Mouse (Mus musculus): ENCODE data around the gene Jph3. TPM values are rescaled to one million over a fixed set of nuclear protein-coding genes. Genes with fewer than 3 reads are reported as not detected.

Jph3 gene
- 0.85 and 1.3 TPM in 2 replicates for polyA plus RNA-seq (2015; fragmentation: Nextera tagmentation; extraction: Ambion mirVana)

- peak within 1 kb of the TSS; percentile 85 for H3K4me2 ChIP-seq
- no peaks in the 10 kb centered on the region for H3K36me3 ChIP-seq
- H3K9me3 ChIP-seq (replicated peaks), result no peaks in the 10 kb centered on the region
- WGBS, result 7% methylated on average over 12 of the region's 12 CpGs
- H3K9ac ChIP-seq, result 0 out of 2 replicates have a peak within 1 kb of the TSS, but pooled peaks have one; percentile 17
- H3K4me3 ChIP-seq (replicated peaks), result peak within 1 kb of the TSS; percentile 52
- peaks cover 21% of the 10 kb centered on the region for H3K4me1 ChIP-seq
- no peak for ATAC-seq (replicated peaks; ENCODE audit: low FRiP score)
- peaks cover 86% of the 10 kb centered on the region for H3K27me3 ChIP-seq
- no peak within 1 kb of the TSS for H3K27ac ChIP-seq
Measured at GRCm38 (mm10) chr8:121729323-121729722, at the start of gene Jph3. TSS of gene Jph3 (plus strand) at chr8:121729623.

- Histone ChIP-seq H3K4me2 (no peak overlapping the region), H3K4me3 (replicated peaks) (no peak overlapping the region), H3K27ac (no peak overlapping the region), H3K9me3 (replicated peaks) (no peaks in the 10 kb centered on the region), H3K27me3 (no peaks in the 10 kb centered on the region), H3K36me3 (no peaks in the 10 kb centered on the region), H3K4me1 (no peaks in the 10 kb centered on the region), H3K9ac (no peak overlapping the region)
- WGBS, result 87% methylated on average over 4 of the region's 4 CpGs
- no peak for ATAC-seq (replicated peaks; ENCODE audit: low FRiP score)
Measured at GRCm38 (mm10) chr8:121680896-121681295, 48.5 kb upstream of the Jph3 start.

- no peak for ATAC-seq (replicated peaks; ENCODE audit: low FRiP score)
- 72% methylated on average over 10 of the region's 10 CpGs for WGBS
Measured at GRCm38 (mm10) chr8:121681457-121681856, 48.0 kb upstream of the Jph3 start.

GRCm38 (mm10) chr8:121683083-121683832, 46.2 kb upstream of the Jph3 start:
- no peak for ATAC-seq (replicated peaks; ENCODE audit: low FRiP score)
- Histone ChIP-seq H3K27me3 (no peaks in the 10 kb centered on the region), H3K4me1 (peaks cover 10% of the 10 kb centered on the region), H3K27ac (no peak overlapping the region), H3K4me2 (no peak overlapping the region), H3K4me3 (replicated peaks) (no peak overlapping the region), H3K36me3 (no peaks in the 10 kb centered on the region), H3K9ac (no peak overlapping the region), H3K9me3 (replicated peaks) (no peaks in the 10 kb centered on the region)
- 63% methylated on average over 10 of the region's 10 CpGs for WGBS

More at GRCm38 (mm10) chr8:121681457-121681856, 48.0 kb upstream of the Jph3 start:
- Histone ChIP-seq H3K27me3 (no peaks in the 10 kb centered on the region), H3K27ac (no peak overlapping the region), H3K4me3 (replicated peaks) (no peak overlapping the region), H3K9ac (no peak overlapping the region), H3K9me3 (replicated peaks) (no peaks in the 10 kb centered on the region), H3K4me2 (no peak overlapping the region), H3K4me1 (no peaks in the 10 kb centered on the region), H3K36me3 (no peaks in the 10 kb centered on the region)

- Histone ChIP-seq H3K27ac (no peak overlapping the region), H3K36me3 (no peaks in the 10 kb centered on the region), H3K4me1 (peaks cover 15% of the 10 kb centered on the region), H3K27me3 (no peaks in the 10 kb centered on the region), H3K9ac (no peak overlapping the region), H3K4me3 (replicated peaks) (no peak overlapping the region), H3K9me3 (replicated peaks) (no peaks in the 10 kb centered on the region), H3K4me2 (no peak overlapping the region)
- ATAC-seq (replicated peaks; ENCODE audit: low FRiP score), result no peak
- WGBS, result 8% methylated on average over 4 of the region's 4 CpGs
Measured at GRCm38 (mm10) chr8:121685419-121685818, 44.0 kb upstream of the Jph3 start.

- Histone ChIP-seq H3K4me3 (replicated peaks) (no peak overlapping the region), H3K9ac (no peak overlapping the region), H3K4me2 (no peak overlapping the region), H3K36me3 (no peaks in the 10 kb centered on the region), H3K4me1 (peaks cover 15% of the 10 kb centered on the region), H3K9me3 (replicated peaks) (no peaks in the 10 kb centered on the region), H3K27me3 (no peaks in the 10 kb centered on the region), H3K27ac (no peak overlapping the region)
- ATAC-seq (replicated peaks; ENCODE audit: low FRiP score), result no peak
- 55% methylated on average over 14 of the region's 14 CpGs for WGBS
Measured at GRCm38 (mm10) chr8:121687455-121688161, 41.8 kb upstream of the Jph3 start.

- 40% methylated on average over 5 of the region's 5 CpGs for WGBS
- H3K9ac ChIP-seq, result no peak overlapping the region
Measured at GRCm38 (mm10) chr8:121688496-121688895, 40.9 kb upstream of the Jph3 start.

GRCm38 (mm10) chr8:121694453-121694852, 35.0 kb upstream of the Jph3 start:
- Histone ChIP-seq H3K27me3 (no peaks in the 10 kb centered on the region), H3K4me1 (peaks cover 15% of the 10 kb centered on the region), H3K27ac (no peak overlapping the region), H3K9ac (no peak overlapping the region), H3K4me2 (no peak overlapping the region), H3K9me3 (replicated peaks) (no peaks in the 10 kb centered on the region), H3K4me3 (replicated peaks) (no peak overlapping the region), H3K36me3 (no peaks in the 10 kb centered on the region)
- ATAC-seq (replicated peaks; ENCODE audit: low FRiP score), result no peak
- WGBS, result 51% methylated on average over 4 of the region's 4 CpGs

More at GRCm38 (mm10) chr8:121688496-121688895, 40.9 kb upstream of the Jph3 start:
- H3K4me3 ChIP-seq (replicated peaks), result no peak overlapping the region
- ATAC-seq (replicated peaks; ENCODE audit: low FRiP score), result no peak
- H3K27ac ChIP-seq, result no peak overlapping the region
- peaks cover 15% of the 10 kb centered on the region for H3K4me1 ChIP-seq
- H3K9me3 ChIP-seq (replicated peaks), result no peaks in the 10 kb centered on the region
- no peak overlapping the region for H3K4me2 ChIP-seq
- no peaks in the 10 kb centered on the region for H3K36me3 ChIP-seq
- H3K27me3 ChIP-seq, result no peaks in the 10 kb centered on the region

- Histone ChIP-seq H3K9ac (no peak overlapping the region), H3K4me1 (peaks cover 15% of the 10 kb centered on the region), H3K36me3 (no peaks in the 10 kb centered on the region), H3K4me2 (no peak overlapping the region), H3K9me3 (replicated peaks) (no peaks in the 10 kb centered on the region), H3K27me3 (no peaks in the 10 kb centered on the region), H3K4me3 (replicated peaks) (no peak overlapping the region), H3K27ac (no peak overlapping the region)
- 82% methylated on average over 6 of the region's 6 CpGs for WGBS
- no peak for ATAC-seq (replicated peaks; ENCODE audit: low FRiP score)
Measured at GRCm38 (mm10) chr8:121695585-121696184, 33.7 kb upstream of the Jph3 start.

GRCm38 (mm10) chr8:121697735-121698614, 31.4 kb upstream of the Jph3 start:
- H3K27me3 ChIP-seq, result no peaks in the 10 kb centered on the region
- 4% methylated on average over 16 of the region's 17 CpGs for WGBS
- peak overlapping the region; percentile 34 for H3K4me3 ChIP-seq (replicated peaks)
- no peaks in the 10 kb centered on the region for H3K36me3 ChIP-seq
- no peaks in the 10 kb centered on the region for H3K9me3 ChIP-seq (replicated peaks)
- H3K9ac ChIP-seq, result no peak overlapping the region
- H3K27ac ChIP-seq, result no peak overlapping the region
- H3K4me1 ChIP-seq, result peaks cover 15% of the 10 kb centered on the region
- peak; percentile 80; the same call in 1 of the 2 replicates for ATAC-seq (replicated peaks; ENCODE audit: low FRiP score)
- H3K4me2 ChIP-seq, result peak overlapping the region; percentile 59

GRCm38 (mm10) chr8:121698615-121699101, 30.8 kb upstream of the Jph3 start:
- no peak overlapping the region for H3K9ac ChIP-seq
- H3K4me2 ChIP-seq, result peak overlapping the region; percentile 59
- H3K9me3 ChIP-seq (replicated peaks), result no peaks in the 10 kb centered on the region
- H3K27ac ChIP-seq, result no peak overlapping the region
- ATAC-seq (replicated peaks; ENCODE audit: low FRiP score), result 0 out of 2 replicates have a peak, but pooled peaks have one; percentile 57
- no peaks in the 10 kb centered on the region for H3K27me3 ChIP-seq
- peak overlapping the region; percentile 34 for H3K4me3 ChIP-seq (replicated peaks)
- WGBS, result 7% methylated on average over 9 of the region's 9 CpGs
- H3K36me3 ChIP-seq, result no peaks in the 10 kb centered on the region
- peaks cover 15% of the 10 kb centered on the region for H3K4me1 ChIP-seq
